Mouse (Mus musculus): ENCODE measurements at regions not wholly inside any gene's neighbourhood (a gene's known extent, or its start where the extent isn't known, plus 50 kb on each side); places are given as distances from the start of the nearest gene placed in this dataset.

DNA sequence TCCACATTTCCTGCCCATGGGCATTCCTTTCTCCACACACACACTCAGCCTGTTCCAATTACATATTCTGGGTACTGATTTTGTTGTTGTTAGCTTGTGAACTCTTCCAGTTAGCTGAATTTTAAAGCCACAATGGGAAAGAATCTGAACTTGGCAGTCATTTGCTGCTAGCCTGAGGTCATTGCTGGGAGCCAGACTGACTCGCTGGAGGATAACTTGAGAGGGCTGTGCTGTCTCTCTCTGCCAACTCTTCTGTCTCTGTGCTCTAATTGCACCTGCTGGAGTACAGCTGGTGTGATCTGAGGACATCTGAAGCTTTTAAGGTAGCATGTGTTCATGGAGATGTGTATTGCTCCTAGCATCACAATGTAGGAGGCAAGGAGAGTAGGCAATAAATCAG lies 252.6 kb upstream of the Fam98a start:
- Histone ChIP-seq H3K27me3 (ENCODE audit: control insufficient read depth, insufficient read depth, low read length) (no peaks in the 10 kb centered on the region), H3K4me1 (ENCODE audit: control insufficient read depth, insufficient read depth, insufficient read length, low read length) (no peaks in the 10 kb centered on the region), H3K4me3 (ENCODE audit: low read depth, low read length) (no peak overlapping the region), H3K27ac (ENCODE audit: insufficient read depth, low read depth, low read length) (no peak overlapping the region), H3K36me3 (ENCODE audit: control insufficient read depth, insufficient read depth, low read length) (no peaks in the 10 kb centered on the region)
- no peak for TF ChIP-seq CTCF (IDR thresholded peaks at IDR 0.05; ENCODE audit: extremely low read depth, insufficient read length, insufficient replicate concordance, low read depth, low read length)
- no peak for TF ChIP-seq POLR2A (IDR thresholded peaks at IDR 0.05; ENCODE audit: low read depth, low read length)
- 51% methylated on average over 1 of the region's 1 CpGs for WGBS

DNA sequence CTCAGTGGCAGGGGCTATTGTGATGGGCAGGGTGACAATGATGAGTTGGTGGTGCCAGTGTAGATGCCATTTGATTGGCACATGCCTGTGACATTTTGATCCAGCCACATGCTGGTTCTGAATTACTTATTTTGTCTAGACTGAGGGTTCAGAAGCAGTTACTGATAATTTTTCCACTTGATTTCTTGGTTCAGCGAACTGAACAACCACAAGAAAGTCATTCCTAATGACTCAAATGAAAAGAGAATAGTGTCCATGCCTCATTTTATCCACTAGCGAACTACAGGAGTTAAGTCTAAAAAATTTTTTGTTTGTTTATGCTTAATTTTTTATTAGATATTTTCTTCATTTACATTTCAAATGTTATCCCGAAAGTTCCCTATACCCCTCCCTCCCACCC lies 244.6 kb upstream of the Fam98a start:
- Histone ChIP-seq H3K27me3 (ENCODE audit: control insufficient read depth, insufficient read depth, low read length) (no peaks in the 10 kb centered on the region), H3K4me1 (ENCODE audit: control insufficient read depth, insufficient read depth, insufficient read length, low read length) (no peaks in the 10 kb centered on the region), H3K27ac (ENCODE audit: insufficient read depth, low read depth, low read length) (no peak overlapping the region), H3K36me3 (ENCODE audit: control insufficient read depth, insufficient read depth, low read length) (no peaks in the 10 kb centered on the region), H3K4me3 (ENCODE audit: low read depth, low read length) (no peak overlapping the region)
- TF ChIP-seq POLR2A (IDR thresholded peaks at IDR 0.05; ENCODE audit: low read depth, low read length) (no peak), CTCF (IDR thresholded peaks at IDR 0.05; ENCODE audit: extremely low read depth, insufficient read length, insufficient replicate concordance, low read depth, low read length) (no peak)
- WGBS = 82% methylated on average over 3 of the region's 3 CpGs

DNA sequence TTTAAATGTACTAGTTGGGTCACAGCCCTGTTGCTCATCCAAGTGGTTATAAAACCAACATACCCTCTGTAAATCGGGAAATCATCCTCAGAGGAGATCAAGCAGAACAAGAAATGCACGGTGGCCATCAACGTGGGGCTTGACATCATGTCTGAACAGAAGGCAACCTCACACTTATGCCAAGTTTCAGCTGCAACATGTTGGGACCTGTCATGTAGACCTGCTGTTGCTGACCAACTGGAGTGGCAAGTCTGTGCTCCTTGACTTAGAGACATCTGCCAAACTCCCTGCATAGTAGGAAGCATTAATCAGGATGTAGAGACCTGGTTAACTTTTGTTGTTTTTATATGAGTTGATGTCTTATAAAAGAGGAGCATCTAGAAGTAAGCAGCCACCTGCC lies 244.0 kb upstream of the Fam98a start:
- no peaks in the 10 kb centered on the region for H3K27me3 ChIP-seq (ENCODE audit: control insufficient read depth, insufficient read depth, low read length)

DNA sequence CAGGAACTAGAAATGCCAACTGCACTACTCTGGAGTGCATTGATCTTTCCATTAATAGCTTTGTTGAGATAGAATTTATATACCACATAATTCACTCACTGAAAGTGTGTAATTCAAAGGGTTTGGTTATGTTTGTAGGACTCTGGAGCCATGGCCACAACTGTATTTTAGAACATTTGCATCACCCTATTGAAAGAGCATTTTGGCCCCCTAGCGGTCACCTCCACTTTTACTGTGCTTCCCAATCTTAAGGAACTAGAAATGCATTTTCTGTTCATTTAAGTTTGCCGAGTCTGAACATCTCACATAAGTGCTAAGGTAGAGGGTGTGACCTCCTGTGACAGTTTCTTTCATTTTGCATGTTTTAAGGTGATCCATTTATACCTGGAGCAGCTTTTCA lies 228.0 kb upstream of the Fam98a start:
- H3K4me3 ChIP-seq (ENCODE audit: low read depth, low read length) = no peak overlapping the region
- H3K27ac ChIP-seq (ENCODE audit: insufficient read depth, low read depth, low read length) = no peak overlapping the region
- 47% methylated on average over 2 of the region's 2 CpGs for WGBS
- H3K27me3 ChIP-seq (ENCODE audit: control insufficient read depth, insufficient read depth, low read length) = no peaks in the 10 kb centered on the region
- H3K36me3 ChIP-seq (ENCODE audit: control insufficient read depth, insufficient read depth, low read length) = no peaks in the 10 kb centered on the region
- no peak for TF ChIP-seq POLR2A (IDR thresholded peaks at IDR 0.05; ENCODE audit: low read depth, low read length)
- no peak for TF ChIP-seq CTCF (IDR thresholded peaks at IDR 0.05; ENCODE audit: extremely low read depth, insufficient read length, insufficient replicate concordance, low read depth, low read length)
- no peaks in the 10 kb centered on the region for H3K4me1 ChIP-seq (ENCODE audit: control insufficient read depth, insufficient read depth, insufficient read length, low read length)

More for the DNA sequence above, 244.0 kb upstream of the Fam98a start:
- Histone ChIP-seq H3K4me1 (ENCODE audit: control insufficient read depth, insufficient read depth, insufficient read length, low read length) (no peaks in the 10 kb centered on the region), H3K4me3 (ENCODE audit: low read depth, low read length) (no peak overlapping the region), H3K36me3 (ENCODE audit: control insufficient read depth, insufficient read depth, low read length) (no peaks in the 10 kb centered on the region), H3K27ac (ENCODE audit: insufficient read depth, low read depth, low read length) (no peak overlapping the region)
- TF ChIP-seq POLR2A (IDR thresholded peaks at IDR 0.05; ENCODE audit: low read depth, low read length) (no peak), CTCF (IDR thresholded peaks at IDR 0.05; ENCODE audit: extremely low read depth, insufficient read length, insufficient replicate concordance, low read depth, low read length) (no peak)
- WGBS = 85% methylated on average over 3 of the region's 3 CpGs

DNA sequence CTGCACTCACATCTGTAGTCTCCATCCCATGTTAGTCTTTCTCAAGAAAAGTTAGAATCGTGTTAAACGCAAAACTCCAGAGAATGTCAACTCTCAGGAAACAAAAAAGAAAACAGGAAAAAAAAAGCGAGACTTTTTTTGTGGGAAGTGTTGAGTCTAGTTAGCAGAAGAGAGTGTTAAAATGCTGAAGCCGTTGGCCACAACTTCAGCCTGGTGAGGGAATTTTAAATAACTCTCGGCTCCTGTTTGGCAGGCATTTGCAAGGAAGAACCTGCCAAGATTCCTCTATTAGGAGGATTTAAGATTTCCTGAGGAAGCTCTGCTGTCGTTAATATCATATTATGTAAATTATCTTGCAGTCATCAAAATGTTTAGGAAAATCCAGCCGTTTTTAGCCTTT lies 224.9 kb upstream of the Fam98a start:
- Histone ChIP-seq H3K27me3 (ENCODE audit: control insufficient read depth, insufficient read depth, low read length) (no peaks in the 10 kb centered on the region), H3K4me1 (ENCODE audit: control insufficient read depth, insufficient read depth, insufficient read length, low read length) (no peaks in the 10 kb centered on the region), H3K36me3 (ENCODE audit: control insufficient read depth, insufficient read depth, low read length) (no peaks in the 10 kb centered on the region), H3K27ac (ENCODE audit: insufficient read depth, low read depth, low read length) (no peak overlapping the region), H3K4me3 (ENCODE audit: low read depth, low read length) (no peak overlapping the region)
- 62% methylated on average over 7 of the region's 7 CpGs for WGBS
- no peak for TF ChIP-seq CTCF (IDR thresholded peaks at IDR 0.05; ENCODE audit: extremely low read depth, insufficient read length, insufficient replicate concordance, low read depth, low read length)
- TF ChIP-seq POLR2A (IDR thresholded peaks at IDR 0.05; ENCODE audit: low read depth, low read length) = no peak

DNA sequence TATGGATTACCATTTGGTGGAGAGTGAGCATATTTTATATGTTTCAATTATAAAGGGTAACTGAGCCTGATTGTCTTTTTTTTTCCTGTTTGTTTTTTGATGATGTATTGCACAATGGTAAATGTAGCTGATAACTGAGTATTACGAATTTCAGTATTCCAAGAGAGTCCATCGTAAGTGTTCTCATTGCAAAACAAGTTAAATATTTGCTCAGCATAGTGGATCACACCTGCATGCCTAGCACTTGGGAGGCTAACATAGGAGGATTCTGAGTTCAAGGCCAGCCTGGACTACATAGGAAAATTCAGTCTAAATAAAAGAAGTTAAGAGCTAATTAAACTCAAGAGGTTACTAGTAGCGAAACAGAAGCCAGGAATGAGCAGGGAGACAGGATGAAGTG lies 223.8 kb upstream of the Fam98a start:
- Histone ChIP-seq H3K27ac (ENCODE audit: insufficient read depth, low read depth, low read length) (no peak overlapping the region), H3K36me3 (ENCODE audit: control insufficient read depth, insufficient read depth, low read length) (no peaks in the 10 kb centered on the region), H3K27me3 (ENCODE audit: control insufficient read depth, insufficient read depth, low read length) (no peaks in the 10 kb centered on the region), H3K4me1 (ENCODE audit: control insufficient read depth, insufficient read depth, insufficient read length, low read length) (no peaks in the 10 kb centered on the region), H3K4me3 (ENCODE audit: low read depth, low read length) (no peak overlapping the region)
- no peak for TF ChIP-seq CTCF (IDR thresholded peaks at IDR 0.05; ENCODE audit: extremely low read depth, insufficient read length, insufficient replicate concordance, low read depth, low read length)
- no peak for TF ChIP-seq POLR2A (IDR thresholded peaks at IDR 0.05; ENCODE audit: low read depth, low read length)
- 53% methylated on average over 3 of the region's 3 CpGs for WGBS

DNA sequence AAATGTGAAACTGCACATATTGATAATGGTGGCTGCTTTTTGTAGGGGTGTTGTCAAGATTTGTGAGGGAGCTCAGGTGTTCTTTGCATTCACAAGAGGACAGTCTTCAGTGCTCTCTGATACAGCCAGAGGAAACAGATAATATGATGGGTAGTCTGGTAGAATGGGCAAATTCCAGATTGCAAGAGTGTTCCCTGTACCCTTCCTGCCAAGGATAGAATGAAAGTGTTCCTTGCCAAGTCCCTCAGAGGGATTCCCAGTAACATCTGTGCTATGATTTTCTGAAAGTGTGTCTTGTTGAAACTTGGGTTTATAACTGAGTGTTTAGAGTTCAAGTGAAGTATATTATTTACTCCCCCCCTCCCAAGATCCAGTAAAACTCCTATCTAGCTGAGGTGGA lies 221.1 kb upstream of the Fam98a start:
- Histone ChIP-seq H3K27me3 (ENCODE audit: control insufficient read depth, insufficient read depth, low read length) (no peaks in the 10 kb centered on the region), H3K4me3 (ENCODE audit: low read depth, low read length) (no peak overlapping the region), H3K27ac (ENCODE audit: insufficient read depth, low read depth, low read length) (no peak overlapping the region), H3K4me1 (ENCODE audit: control insufficient read depth, insufficient read depth, insufficient read length, low read length) (no peaks in the 10 kb centered on the region), H3K36me3 (ENCODE audit: control insufficient read depth, insufficient read depth, low read length) (no peaks in the 10 kb centered on the region)
- TF ChIP-seq CTCF (IDR thresholded peaks at IDR 0.05; ENCODE audit: extremely low read depth, insufficient read length, insufficient replicate concordance, low read depth, low read length) = no peak
- no peak for TF ChIP-seq POLR2A (IDR thresholded peaks at IDR 0.05; ENCODE audit: low read depth, low read length)

DNA sequence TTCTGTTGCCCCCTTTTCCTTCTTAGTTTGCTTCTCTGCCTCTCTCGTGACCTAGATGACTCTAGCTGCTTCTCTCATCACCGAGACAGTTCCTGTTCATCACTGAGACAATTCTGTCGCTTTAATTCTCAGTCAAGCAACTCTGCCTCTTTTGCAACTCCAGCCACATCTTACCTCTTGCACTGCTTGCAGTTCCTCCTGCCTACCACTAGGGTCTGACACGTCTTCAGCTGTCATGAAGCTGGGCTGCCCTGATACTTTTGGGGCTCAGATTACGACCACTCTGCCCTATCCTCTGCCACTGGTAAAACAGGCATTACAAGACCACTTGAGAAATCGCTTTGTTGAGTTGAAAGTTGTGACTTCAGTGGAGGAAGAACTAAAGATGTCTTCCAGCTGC lies 216.9 kb upstream of the Fam98a start:
- Histone ChIP-seq H3K36me3 (ENCODE audit: control insufficient read depth, insufficient read depth, low read length) (no peaks in the 10 kb centered on the region), H3K27me3 (ENCODE audit: control insufficient read depth, insufficient read depth, low read length) (no peaks in the 10 kb centered on the region), H3K4me3 (ENCODE audit: low read depth, low read length) (no peak overlapping the region), H3K27ac (ENCODE audit: insufficient read depth, low read depth, low read length) (no peak overlapping the region), H3K4me1 (ENCODE audit: control insufficient read depth, insufficient read depth, insufficient read length, low read length) (no peaks in the 10 kb centered on the region)
- 81% methylated on average over 6 of the region's 6 CpGs for WGBS
- TF ChIP-seq POLR2A (IDR thresholded peaks at IDR 0.05; ENCODE audit: low read depth, low read length) = no peak
- TF ChIP-seq CTCF (IDR thresholded peaks at IDR 0.05; ENCODE audit: extremely low read depth, insufficient read length, insufficient replicate concordance, low read depth, low read length) = no peak

Data from small intestine, adult 2 months (tissue).